22 mouse cellular contexts compared by ENCODE assay signal in the genomic region with DNA sequence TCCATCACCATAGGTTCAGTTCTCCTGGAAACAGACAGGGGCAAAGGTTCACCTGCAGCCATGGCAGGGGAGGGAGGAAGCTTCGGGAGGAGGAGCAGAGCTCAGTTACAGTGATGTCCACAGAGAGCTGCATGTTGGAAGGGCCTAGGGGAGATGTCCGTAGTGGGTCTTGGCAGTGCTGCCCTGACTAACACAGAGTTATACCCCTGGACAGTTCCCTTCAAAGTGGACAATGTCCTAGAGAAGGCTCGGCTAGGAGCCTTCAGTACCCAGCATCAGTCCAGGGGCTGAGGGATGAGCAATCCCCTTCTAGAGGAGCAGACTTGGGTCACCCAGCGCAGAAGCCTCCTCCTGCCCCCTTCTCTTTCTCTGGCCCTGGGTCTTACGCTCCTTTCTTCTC.
"Had no signal": no experiment of that assay in that cellular context is flagged by ENCODE, and none has a peak within 500 bp of the region (broad histone marks: within the 10 kb centered on the region; RNA-seq: fewer than 3 reads in every experiment).

No protein-coding gene starts in this region.

- H3K9ac ChIP-seq: kidney, embryonic 15.5 days; liver, embryonic 14.5 days; lung, embryonic 15.5 days; neural tube, embryonic 12.5 days; neural tube, embryonic 15.5 days had no signal

- DNase-seq: kidney, postnatal 10 days; kidney, postnatal 36 days; layer of hippocampus, postnatal 36 days; lung, adult 18-20 months; lung, postnatal 10 days; lung, postnatal 36 days; midbrain, embryonic 14.5 days; right cerebral cortex, adult 18-20 months; right cerebral cortex, postnatal 14 days; right cerebral cortex, postnatal 4 days; thymus, adult 18-20 months; thymus, postnatal 36 days had no signal

- H3K9me3 ChIP-seq: kidney, embryonic 15.5 days; lung, embryonic 15.5 days; midbrain, embryonic 10.5 days; neural tube, embryonic 12.5 days; neural tube, embryonic 15.5 days had no signal

- H3K36me3 ChIP-seq: kidney, embryonic 15.5 days; lung, embryonic 15.5 days; midbrain, embryonic 10.5 days; neural tube, embryonic 12.5 days; neural tube, embryonic 15.5 days had no signal

- H3K27me3 ChIP-seq: neural tube, embryonic 15.5 days had no signal

- H3K27ac ChIP-seq: kidney, embryonic 15.5 days; left cerebral cortex, adult 2 months; liver, embryonic 14.5 days; lung, embryonic 15.5 days; midbrain, embryonic 10.5 days; neural tube, embryonic 12.5 days; neural tube, embryonic 15.5 days; stomach, postnatal 0 days had no signal

- H3K4me1 ChIP-seq: lung, embryonic 15.5 days had no signal

- H3K4me3 ChIP-seq: kidney, embryonic 15.5 days; left cerebral cortex, adult 2 months; lung, embryonic 15.5 days; megakaryocyte, embryonic 14.5 days; midbrain, embryonic 10.5 days; neural tube, embryonic 12.5 days; neural tube, embryonic 15.5 days had no signal

- H3K4me2 ChIP-seq: kidney, embryonic 15.5 days; liver, embryonic 11.5 days; lung, embryonic 15.5 days; neural tube, embryonic 12.5 days; neural tube, embryonic 15.5 days had no signal
